Mouse (Mus musculus) E14TG2a.4 (cell line): ENCODE results near the gene A530016L24Rik.

Source experiments
- CTCF ChIP-seq: conservative IDR thresholded peaks from 2 replicates; pipeline ENCODE4 v1.5.1; 2014; ENCODE audit warnings: low read length
- NANOG ChIP-seq: IDR thresholded peaks from 2 replicates; pipeline ENCODE4 v1.6.1; 2014; ENCODE audit warnings: borderline replicate concordance, low read length, mixed read lengths
- POU5F1 ChIP-seq: IDR thresholded peaks from 2 replicates; pipeline ENCODE4 v1.6.1; 2014; ENCODE audit warnings: low read length, borderline replicate concordance

- TF ChIP-seq CTCF (no peak), POU5F1 (no peak), NANOG (no peak)
Measured at GRCm38 (mm10) chr12:112469393-112469792, 19.9 kb upstream of the A530016L24Rik start.
